Mouse (Mus musculus) T-helper 2 cell (primary cell): ENCODE measurements around the gene Map3k6.

Source experiments
- in situ Hi-C: fragments of 300-600 bp; cut with MboI, MseI; formaldehyde crosslinking; loops from one replicate; pipeline ENCODE4 v1.15.1; 2025; ENCODE audit warnings: high pct_unique_total_duplicates

The Map3k6 gene

GRCm38 (mm10) chr4:133282656-133283055, 42.0 kb downstream of the Map3k6 start:
- in situ Hi-C loops = no loop called here

GRCm38 (mm10) chr4:133285299-133285698, 44.7 kb downstream of the Map3k6 start:
- in situ Hi-C loops = no loop called here

- in situ Hi-C loops = no loop called here
Measured at GRCm38 (mm10) chr4:133285950-133286349, 45.3 kb downstream of the Map3k6 start.

GRCm38 (mm10) chr4:133286476-133287077, 46.0 kb downstream of the Map3k6 start:
- in situ Hi-C loops = no loop called here

GRCm38 (mm10) chr4:133291255-133291654, 50.6 kb downstream of the Map3k6 start:
- in situ Hi-C loops = no loop called here

GRCm38 (mm10) chr4:133292405-133292804, 51.8 kb downstream of the Map3k6 start:
- in situ Hi-C loops = no loop called here

- in situ Hi-C loops = no loop called here
Measured at GRCm38 (mm10) chr4:133292901-133293843, 52.6 kb downstream of the Map3k6 start.

- in situ Hi-C loops = no loop called here
Measured at GRCm38 (mm10) chr4:133294084-133294483, 53.5 kb downstream of the Map3k6 start.

- in situ Hi-C loops = loop anchor here (5.0 kb wide), 2 partner anchors 50 to 85 kb away; partner anchors contain the start of genes Cd164l2 and Gpr3
Measured at GRCm38 (mm10) chr4:133297360-133297759, 56.7 kb downstream of the Map3k6 start.

- in situ Hi-C loops = loop anchor here (5.0 kb wide), 2 partner anchors 51 to 86 kb away; partner anchors contain the start of genes Cd164l2 and Gpr3
Measured at GRCm38 (mm10) chr4:133297801-133298238, 57.2 kb downstream of the Map3k6 start.

GRCm38 (mm10) chr4:133298516-133299365, 58.1 kb downstream of the Map3k6 start:
- in situ Hi-C loops = loop anchor here (5.0 kb wide), 2 partner anchors 51 to 86 kb away; partner anchors contain the start of genes Cd164l2 and Gpr3

GRCm38 (mm10) chr4:133299701-133300100, 59.1 kb downstream of the Map3k6 start:
- in situ Hi-C loops = loop anchor here (5.0 kb wide), 2 partner anchors 52 to 87 kb away; partner anchors contain the start of genes Cd164l2 and Gpr3

- in situ Hi-C loops = no loop called here
Measured at GRCm38 (mm10) chr4:133300421-133300820, 59.8 kb downstream of the Map3k6 start.

- in situ Hi-C loops = no loop called here
Measured at GRCm38 (mm10) chr4:133301802-133302201, 61.2 kb downstream of the Map3k6 start.
